In genomic region chr5:115214864-115215263, GRCm38 (mm10) we compare ENCODE assay signal across 8 mouse cellular contexts. TPM values are rescaled to one million over a fixed set of nuclear protein-coding genes. Genes with fewer than 3 reads are reported as not detected.
DNase-seq lines count a peak whose midpoint lies in the region; ATAC-seq and TF ChIP-seq lines count a peak whose summit lies in the region.

No protein-coding gene starts in this region.

- no peak overlapping the region for H3K9ac ChIP-seq in lung, postnatal 0 days (replicated peaks; ENCODE audit: low read depth)
- peak overlapping the region; percentile 77 for H3K9ac ChIP-seq in heart, embryonic 13.5 days

- no peak overlapping the region for H3K27ac ChIP-seq in lung, postnatal 0 days (ENCODE audit: low read length)
- H3K27ac ChIP-seq in heart, embryonic 13.5 days (replicated peaks) = no peak overlapping the region
- peak overlapping the region; percentile 88 for H3K27ac ChIP-seq in limb, embryonic 10.5 days

- no peak for ATAC-seq in lung, postnatal 0 days
- no peak for ATAC-seq in heart, embryonic 13.5 days (ENCODE audit: extremely low read depth, insufficient number of reproducible peaks, low FRiP score, low TSS enrichment)
- no peak for ATAC-seq in granulocyte monocyte progenitor cell, adult 5-6 weeks (replicated peaks; ENCODE audit: poor library complexity, severe bottlenecking)

- no peaks in the 10 kb centered on the region for H3K36me3 ChIP-seq in lung, postnatal 0 days (ENCODE audit: insufficient read depth, low read length)
- no peaks in the 10 kb centered on the region for H3K36me3 ChIP-seq in heart, embryonic 13.5 days
- H3K36me3 ChIP-seq in limb, embryonic 10.5 days = no peaks in the 10 kb centered on the region

- TF ChIP-seq EP300 in lung, postnatal 0 days (IDR thresholded peaks at IDR 0.05) = no peak

- H3K4me1 ChIP-seq in lung, postnatal 0 days (ENCODE audit: insufficient read depth, low read depth, low read length) = no peaks in the 10 kb centered on the region
- H3K4me1 ChIP-seq in lung, adult 2 months (ENCODE audit: control insufficient read depth, insufficient read depth, low read length) = no peaks in the 10 kb centered on the region
- H3K4me1 ChIP-seq in heart, embryonic 13.5 days = peaks cover 21% of the 10 kb centered on the region
- H3K4me1 ChIP-seq in limb, embryonic 10.5 days = peaks cover 19% of the 10 kb centered on the region

- TF ChIP-seq CTCF in lung, postnatal 0 days (IDR thresholded peaks at IDR 0.05) = no peak
- no peak for TF ChIP-seq CTCF in lung, adult 2 months (IDR thresholded peaks at IDR 0.05; ENCODE audit: insufficient read depth, low read length)

- no peak overlapping the region for H3K4me3 ChIP-seq in lung, postnatal 0 days (ENCODE audit: low read depth, low read length)
- H3K4me3 ChIP-seq in lung, adult 2 months (replicated peaks; ENCODE audit: extremely low read depth, low read depth, low read length) = no peak overlapping the region
- H3K4me3 ChIP-seq in heart, embryonic 13.5 days = peak overlapping the region; percentile 54
- H3K4me3 ChIP-seq in limb, embryonic 10.5 days = peak overlapping the region; percentile 58

- no peaks in the 10 kb centered on the region for H3K27me3 ChIP-seq in lung, postnatal 0 days (replicated peaks; ENCODE audit: insufficient read depth, low read length)
- peaks cover 35% of the 10 kb centered on the region for H3K27me3 ChIP-seq in heart, embryonic 13.5 days (replicated peaks)
- peaks cover 22% of the 10 kb centered on the region for H3K27me3 ChIP-seq in limb, embryonic 10.5 days (ENCODE audit: low read depth, poor library complexity, severe bottlenecking)

- TF ChIP-seq POLR2A in lung, adult 2 months (IDR thresholded peaks at IDR 0.05; ENCODE audit: borderline replicate concordance, extremely low read depth, low read depth, low read length) = no peak

- 2% methylated on average over 16 of the region's 17 CpGs for WGBS in lung, postnatal 0 days
- 1% methylated on average over 17 of the region's 17 CpGs for WGBS in lung, adult 2 months
- WGBS in heart, embryonic 13.5 days = under 1% methylated on average over 17 of the region's 17 CpGs
- WGBS in limb, embryonic 10.5 days = 2% methylated on average over 17 of the region's 17 CpGs

- H3K9me3 ChIP-seq in lung, postnatal 0 days (ENCODE audit: low read length) = no peaks in the 10 kb centered on the region
- H3K9me3 ChIP-seq in heart, embryonic 13.5 days = no peaks in the 10 kb centered on the region
- H3K9me3 ChIP-seq in limb, embryonic 10.5 days (replicated peaks) = no peaks in the 10 kb centered on the region

- peak overlapping the region; percentile 46 for H3K4me2 ChIP-seq in lung, postnatal 0 days (replicated peaks; ENCODE audit: low read depth, low read length)
- peak overlapping the region; percentile 80 for H3K4me2 ChIP-seq in heart, embryonic 13.5 days

- DNase-seq in lung, postnatal 0 days (ENCODE audit: low spot score) = no peak
- no peak for DNase-seq in lung, adult 2 months
- peak; percentile 75 to 79 for DNase-seq in cerebellum, postnatal 36 days
- peak; percentile 74 for DNase-seq in limb, embryonic 10.5 days (ENCODE audit: low spot score)
- DNase-seq in retina, postnatal 1 day = peak; percentile 62
- DNase-seq in yolk sac, embryonic 10.5 days (ENCODE audit: low spot score) = no peak

RNA-seq across cellular contexts. Expression of gene Cabp1, which starts 20.7 kb away (rescaled TPM):
- polyA plus RNA-seq in lung, postnatal 0 days (2015; fragmentation: Nextera tagmentation; extraction: Ambion mirVana) = 0.90 and 1.1 TPM in 2 replicates
- polyA plus RNA-seq in lung, adult 2 months (2012; rRNA removed) = 3.2 and 6.9 TPM in 2 replicates
- 0.53 and 0.60 TPM in 2 replicates for polyA plus RNA-seq in heart, embryonic 13.5 days (2015; fragmentation: Nextera tagmentation; extraction: Ambion mirVana)
- polyA plus RNA-seq in limb, embryonic 10.5 days (2016; fragmentation: Nextera tagmentation; extraction: Ambion mirVana) = 1.9 and 2.6 TPM in 2 replicates
- total RNA-seq in granulocyte monocyte progenitor cell, adult 5-6 weeks (2014; fragmentation: Nextera tagmentation) = not detected in 2 replicates
- total RNA-seq in granulocyte monocyte progenitor cell, adult 5-6 weeks (2017) = not detected in 2 replicates

RNA-seq across cellular contexts. Expression of gene Pop5, which starts 20.8 kb away (rescaled TPM):
- 77.6 and 78.8 TPM in 2 replicates for polyA plus RNA-seq in lung, postnatal 0 days (2015; fragmentation: Nextera tagmentation; extraction: Ambion mirVana)
- polyA plus RNA-seq in lung, adult 2 months (2012; rRNA removed) = 51.5 and 55.4 TPM in 2 replicates
- 63.6 and 73.0 TPM in 2 replicates for polyA plus RNA-seq in heart, embryonic 13.5 days (2015; fragmentation: Nextera tagmentation; extraction: Ambion mirVana)
- 130 and 157 TPM in 2 replicates for polyA plus RNA-seq in limb, embryonic 10.5 days (2016; fragmentation: Nextera tagmentation; extraction: Ambion mirVana)
- 92.9 and 109 TPM in 2 replicates for total RNA-seq in granulocyte monocyte progenitor cell, adult 5-6 weeks (2014; fragmentation: Nextera tagmentation)
- total RNA-seq in granulocyte monocyte progenitor cell, adult 5-6 weeks (2017) = 74.0 and 75.4 TPM in 2 replicates

RNA-seq across cellular contexts. Expression of gene Mlec, which starts 56.9 kb away (rescaled TPM):
- 15.0 and 17.5 TPM in 2 replicates for polyA plus RNA-seq in lung, postnatal 0 days (2015; fragmentation: Nextera tagmentation; extraction: Ambion mirVana)
- polyA plus RNA-seq in lung, adult 2 months (2012; rRNA removed) = 44.1 and 53.8 TPM in 2 replicates
- 65.8 and 71.6 TPM in 2 replicates for polyA plus RNA-seq in heart, embryonic 13.5 days (2015; fragmentation: Nextera tagmentation; extraction: Ambion mirVana)
- polyA plus RNA-seq in limb, embryonic 10.5 days (2016; fragmentation: Nextera tagmentation; extraction: Ambion mirVana) = 92.0 and 94.3 TPM in 2 replicates
- 247 and 279 TPM in 2 replicates for total RNA-seq in granulocyte monocyte progenitor cell, adult 5-6 weeks (2014; fragmentation: Nextera tagmentation)
- total RNA-seq in granulocyte monocyte progenitor cell, adult 5-6 weeks (2017) = 290 and 318 TPM in 2 replicates

RNA-seq across cellular contexts. Expression of gene Rnf10, which starts 57.8 kb away (rescaled TPM):
- 98.5 and 104 TPM in 2 replicates for polyA plus RNA-seq in lung, postnatal 0 days (2015; fragmentation: Nextera tagmentation; extraction: Ambion mirVana)
- polyA plus RNA-seq in lung, adult 2 months (2012; rRNA removed) = 133 and 160 TPM in 2 replicates
- 111 and 121 TPM in 2 replicates for polyA plus RNA-seq in heart, embryonic 13.5 days (2015; fragmentation: Nextera tagmentation; extraction: Ambion mirVana)
- polyA plus RNA-seq in limb, embryonic 10.5 days (2016; fragmentation: Nextera tagmentation; extraction: Ambion mirVana) = 159 and 160 TPM in 2 replicates
- total RNA-seq in granulocyte monocyte progenitor cell, adult 5-6 weeks (2014; fragmentation: Nextera tagmentation) = 70.1 and 93.7 TPM in 2 replicates
- total RNA-seq in granulocyte monocyte progenitor cell, adult 5-6 weeks (2017) = 52.6 and 57.9 TPM in 2 replicates

Comparison
In these comparisons a context has a peak if more than half of its experiments do, and no peak if none do; other contexts are left out.
1. DNase-seq: peak in cerebellum, postnatal 36 days (2 of 2), limb, embryonic 10.5 days (single experiment) and retina, postnatal 1 day (single experiment); none in lung, postnatal 0 days (single experiment), lung, adult 2 months (single experiment) and yolk sac, embryonic 10.5 days (single experiment).
2. H3K4me3 ChIP-seq: peak in heart, embryonic 13.5 days (single experiment) and limb, embryonic 10.5 days (single experiment); none in lung, postnatal 0 days (single experiment) and lung, adult 2 months (single experiment).